Mouse (Mus musculus): ENCODE measurements around the gene Gm9. TPM values are rescaled to one million over a fixed set of nuclear protein-coding genes. Genes with fewer than 3 reads are reported as not detected.
"Not testable (repeated sequence)": the region's sequence is repeated elsewhere in the genome, so short reads cannot be mapped to it uniquely, and the experiment has no call there.

The Gm9 gene
- total RNA-seq (2021) = not detected

GRCm38 (mm10) chrX:37210941-37211340 lies at the start of gene Gm9:
TSS of gene Gm9 (minus strand) at chrX:37211041.
- no peak for DNase-seq (ENCODE audit: extremely low spot score in 1 of 2, low spot score in 2 of 2)
- intact Hi-C loops (cut with DNase I) = no loop called here

- intact Hi-C loops (cut with DNase I) = not testable (repeated sequence)
Measured at GRCm38 (mm10) chrX:37249619-37250018, 38.8 kb upstream of the Gm9 start, which contains the start of gene Rhox3a. TSS of gene Rhox3a (plus strand) at chrX:37249919.

GRCm38 (mm10) chrX:37244676-37245075 lies 33.8 kb upstream of the Gm9 start, which contains the start of gene Rhox2a:
TSS of gene Rhox2a (plus strand) at chrX:37244976.
- DNase-seq (ENCODE audit: extremely low spot score in 1 of 2, low spot score in 2 of 2); intact Hi-C loops (cut with DNase I): not testable (repeated sequence)

More at GRCm38 (mm10) chrX:37249619-37250018, 38.8 kb upstream of the Gm9 start, which contains the start of gene Rhox3a:
- not testable (repeated sequence) for DNase-seq (ENCODE audit: extremely low spot score in 1 of 2, low spot score in 2 of 2)

- DNase-seq (ENCODE audit: extremely low spot score in 1 of 2, low spot score in 2 of 2); intact Hi-C loops (cut with DNase I): not testable (repeated sequence)
Measured at GRCm38 (mm10) chrX:37222158-37222557, 11.3 kb upstream of the Gm9 start, which contains the start of gene Rhox1. TSS of gene Rhox1 (minus strand) at chrX:37222258.

- intact Hi-C loops (cut with DNase I) = no loop called here
- DNase-seq (ENCODE audit: extremely low spot score in 1 of 2, low spot score in 2 of 2) = no peak
Measured at GRCm38 (mm10) chrX:37198676-37199075, 12.2 kb downstream of the Gm9 start.

GRCm38 (mm10) chrX:37191744-37192379 lies 19.0 kb downstream of the Gm9 start:
- intact Hi-C loops (cut with DNase I) = no loop called here
- DNase-seq (ENCODE audit: extremely low spot score in 1 of 2, low spot score in 2 of 2) = no peak

GRCm38 (mm10) chrX:37191105-37191743 lies 19.6 kb downstream of the Gm9 start, which contains the start of the genes Ndufa1 and Rnf113a1:
TSS of gene Ndufa1 (minus strand) at chrX:37191163.
TSS of gene Rnf113a1 (plus strand) at chrX:37191245.
- DNase-seq (ENCODE audit: extremely low spot score in 1 of 2, low spot score in 2 of 2) = peak; percentile 73 to 87
- intact Hi-C loops (cut with DNase I) = no loop called here

GRCm38 (mm10) chrX:37190755-37191104 lies 20.1 kb downstream of the Gm9 start:
- no peak for DNase-seq (ENCODE audit: extremely low spot score in 1 of 2, low spot score in 2 of 2)
- intact Hi-C loops (cut with DNase I) = no loop called here

GRCm38 (mm10) chrX:37184401-37184800 lies 26.4 kb downstream of the Gm9 start:
- intact Hi-C loops (cut with DNase I); DNase-seq (ENCODE audit: extremely low spot score in 1 of 2, low spot score in 2 of 2): not testable (repeated sequence)

- intact Hi-C loops (cut with DNase I) = no loop called here
Measured at GRCm38 (mm10) chrX:37168742-37169141, 42.1 kb downstream of the Gm9 start, which contains the start of gene Akap14. TSS of gene Akap14 (minus strand) at chrX:37168842.

GRCm38 (mm10) chrX:37167085-37167484 lies 43.8 kb downstream of the Gm9 start:
- DNase-seq (ENCODE audit: extremely low spot score in 1 of 2, low spot score in 2 of 2) = peak; percentile 7 to 25
- intact Hi-C loops (cut with DNase I) = no loop called here

More at GRCm38 (mm10) chrX:37168742-37169141, 42.1 kb downstream of the Gm9 start, which contains the start of gene Akap14:
- DNase-seq (ENCODE audit: extremely low spot score in 1 of 2, low spot score in 2 of 2) = no peak

GRCm38 (mm10) chrX:37163115-37163514 lies 47.7 kb downstream of the Gm9 start:
- DNase-seq (ENCODE audit: extremely low spot score in 1 of 2, low spot score in 2 of 2) = no peak
- intact Hi-C loops (cut with DNase I) = no loop called here

- intact Hi-C loops (cut with DNase I) = no loop called here
- no peak for DNase-seq (ENCODE audit: extremely low spot score in 1 of 2, low spot score in 2 of 2)
Measured at GRCm38 (mm10) chrX:37161169-37161568, 49.7 kb downstream of the Gm9 start.

Other genes with a start within 250 kb of the Gm9 start
- 10 to 100 TPM; 90.7 to 91.8 TPM for gene Sept6, start 219.2 kb downstream of the Gm9 start, total RNA-seq (2021)
- not detected for gene Sowahd, start 162.2 kb downstream of the Gm9 start, total RNA-seq (2021)
- 100 to 1,000 TPM; 416 to 428 TPM for gene Rpl39, start 125.6 kb downstream of the Gm9 start, total RNA-seq (2021)
- 10 to 100 TPM; 17.0 to 18.4 TPM for gene Upf3b, start 100.7 kb downstream of the Gm9 start, total RNA-seq (2021)
- gene Nkap, start 84.2 kb downstream of the Gm9 start, total RNA-seq (2021) = 10 to 100 TPM; 15.7 to 21.9 TPM
- gene Akap14, start 42.2 kb downstream of the Gm9 start, total RNA-seq (2021) = not detected
- gene Ndufa1, start 19.9 kb downstream of the Gm9 start, total RNA-seq (2021) = 100 to 1,000 TPM; 225 to 235 TPM
- gene Rnf113a1, start 19.8 kb downstream of the Gm9 start, total RNA-seq (2021) = 1 to 10 TPM; 8.2 to 8.4 TPM
- gene Rhox1, start 11.2 kb upstream of the Gm9 start, total RNA-seq (2021) = not detected
- gene Rhox2a, start 33.9 kb upstream of the Gm9 start, total RNA-seq (2021) = not detected
- gene Rhox3a, start 38.9 kb upstream of the Gm9 start, total RNA-seq (2021) = not detected
- gene Rhox4a, start 54.3 kb upstream of the Gm9 start, total RNA-seq (2021) = not detected
- not detected for gene Rhox3a2, start 169.0 kb upstream of the Gm9 start, total RNA-seq (2021)
- not detected for gene Rhox4a2, start 179.8 kb upstream of the Gm9 start, total RNA-seq (2021)
- not detected for gene Rhox2b, start 201.0 kb upstream of the Gm9 start, total RNA-seq (2021)
- gene Rhox4b, start 221.5 kb upstream of the Gm9 start, total RNA-seq (2021) = not detected
- gene Rhox2c, start 242.6 kb upstream of the Gm9 start, total RNA-seq (2021) = not detected
- not detected for gene Rhox3c, start 247.5 kb upstream of the Gm9 start, total RNA-seq (2021)